Mouse (Mus musculus): ENCODE results near the gene Tecpr2. TPM values are rescaled to one million over a fixed set of nuclear protein-coding genes. Genes with fewer than 3 reads are reported as not detected.

Tecpr2 gene
- polyA plus RNA-seq, 1 experiment from 2014 or later, result 3.4 TPM

GRCm38 (mm10) chr12:110999820-111000219 is 110.8 kb downstream of the Tecpr2 start:
- WGBS (ENCODE audit: insufficient replicate concordance), result 42% methylated on average over 2 of the region's 2 CpGs
- H3K9ac ChIP-seq, result no peak overlapping the region
- H3K4me1 ChIP-seq, result peaks cover 25% of the 10 kb centered on the region
- H3K27ac ChIP-seq, result 0 out of 2 replicates have a peak overlapping the region, but pooled peaks have one; percentile 33
- ATAC-seq, result peak; percentile 80
- H3K36me3 ChIP-seq, result no peaks in the 10 kb centered on the region
- H3K27me3 ChIP-seq (replicated peaks), result no peaks in the 10 kb centered on the region
- H3K4me3 ChIP-seq, result no peak overlapping the region
- no peak overlapping the region for H3K4me2 ChIP-seq
- peaks cover 12% of the 10 kb centered on the region for H3K9me3 ChIP-seq (replicated peaks)

- H3K36me3 ChIP-seq, result no peaks in the 10 kb centered on the region
- ATAC-seq, result no peak
- 89% methylated on average over 7 of the region's 7 CpGs for WGBS (ENCODE audit: insufficient replicate concordance)
- H3K4me2 ChIP-seq, result no peak overlapping the region
- H3K4me3 ChIP-seq, result no peak overlapping the region
- H3K9me3 ChIP-seq (replicated peaks), result peaks cover 12% of the 10 kb centered on the region
- H3K27me3 ChIP-seq (replicated peaks), result no peaks in the 10 kb centered on the region
- no peak overlapping the region for H3K27ac ChIP-seq
- H3K4me1 ChIP-seq, result peaks cover 35% of the 10 kb centered on the region
- H3K9ac ChIP-seq, result no peak overlapping the region
Measured at GRCm38 (mm10) chr12:111000956-111001355, 111.9 kb downstream of the Tecpr2 start.

GRCm38 (mm10) chr12:111004142-111004541 is 115.1 kb downstream of the Tecpr2 start:
- 64% methylated on average over 9 of the region's 9 CpGs for WGBS (ENCODE audit: insufficient replicate concordance)
- Histone ChIP-seq H3K9me3 (replicated peaks) (no peaks in the 10 kb centered on the region), H3K36me3 (no peaks in the 10 kb centered on the region), H3K4me3 (no peak overlapping the region), H3K4me2 (no peak overlapping the region), H3K9ac (no peak overlapping the region), H3K27me3 (replicated peaks) (no peaks in the 10 kb centered on the region), H3K27ac (no peak overlapping the region), H3K4me1 (peaks cover 65% of the 10 kb centered on the region)
- ATAC-seq, result no peak

GRCm38 (mm10) chr12:111005803-111006202 is 116.7 kb downstream of the Tecpr2 start:
- H3K27ac ChIP-seq, result no peak overlapping the region
- no peaks in the 10 kb centered on the region for H3K9me3 ChIP-seq (replicated peaks)
- no peaks in the 10 kb centered on the region for H3K27me3 ChIP-seq (replicated peaks)
- no peak overlapping the region for H3K9ac ChIP-seq
- H3K4me3 ChIP-seq, result no peak overlapping the region
- 83% methylated on average over 6 of the region's 6 CpGs for WGBS (ENCODE audit: insufficient replicate concordance)
- H3K4me2 ChIP-seq, result no peak overlapping the region
- H3K4me1 ChIP-seq, result peaks cover 62% of the 10 kb centered on the region
- no peak for ATAC-seq
- no peaks in the 10 kb centered on the region for H3K36me3 ChIP-seq

GRCm38 (mm10) chr12:111006339-111006738 is 117.3 kb downstream of the Tecpr2 start:
- H3K4me1 ChIP-seq, result peaks cover 66% of the 10 kb centered on the region
- H3K27ac ChIP-seq, result peak overlapping the region; percentile 64; the same call in 1 of the 2 replicates
- no peak for ATAC-seq
- no peak overlapping the region for H3K9ac ChIP-seq
- 72% methylated on average over 5 of the region's 5 CpGs for WGBS (ENCODE audit: insufficient replicate concordance)
- no peaks in the 10 kb centered on the region for H3K9me3 ChIP-seq (replicated peaks)
- H3K36me3 ChIP-seq, result no peaks in the 10 kb centered on the region
- H3K27me3 ChIP-seq (replicated peaks), result no peaks in the 10 kb centered on the region
- no peak overlapping the region for H3K4me2 ChIP-seq
- no peak overlapping the region for H3K4me3 ChIP-seq

GRCm38 (mm10) chr12:111007134-111008103 is 118.4 kb downstream of the Tecpr2 start:
- Histone ChIP-seq H3K4me1 (peaks cover 70% of the 10 kb centered on the region), H3K9ac (peak overlapping the region; percentile 15), H3K9me3 (replicated peaks) (no peaks in the 10 kb centered on the region), H3K27ac (peak overlapping the region; percentile 64), H3K36me3 (no peaks in the 10 kb centered on the region), H3K4me3 (no peak overlapping the region), H3K4me2 (peak overlapping the region; percentile 36), H3K27me3 (replicated peaks) (no peaks in the 10 kb centered on the region)
- 24% methylated on average over 14 of the region's 14 CpGs for WGBS (ENCODE audit: insufficient replicate concordance)
- ATAC-seq, result peak; percentile 63

GRCm38 (mm10) chr12:111008500-111009490 is 119.7 kb downstream of the Tecpr2 start:
- Histone ChIP-seq H3K9me3 (replicated peaks) (no peaks in the 10 kb centered on the region; the same call in 1 of the 2 replicates), H3K27ac (peak overlapping the region; percentile 64), H3K27me3 (replicated peaks) (no peaks in the 10 kb centered on the region), H3K9ac (peak overlapping the region; percentile 12), H3K4me3 (no peak overlapping the region), H3K36me3 (no peaks in the 10 kb centered on the region), H3K4me1 (peaks cover 68% of the 10 kb centered on the region), H3K4me2 (peak overlapping the region; percentile 36)
- 50% methylated on average over 11 of the region's 11 CpGs for WGBS (ENCODE audit: insufficient replicate concordance)
- ATAC-seq, result peak; percentile 34; the same call in 1 of the 2 replicates

- Histone ChIP-seq H3K36me3 (no peaks in the 10 kb centered on the region), H3K27ac (peak overlapping the region; percentile 64), H3K27me3 (replicated peaks) (no peaks in the 10 kb centered on the region), H3K4me1 (peaks cover 61% of the 10 kb centered on the region), H3K4me3 (no peak overlapping the region), H3K9me3 (replicated peaks) (no peaks in the 10 kb centered on the region; the same call in 1 of the 2 replicates), H3K9ac (peak overlapping the region; percentile 33), H3K4me2 (peak overlapping the region; percentile 36)
- ATAC-seq, result peak; percentile 70
- 25% methylated on average over 6 of the region's 6 CpGs for WGBS (ENCODE audit: insufficient replicate concordance)
Measured at GRCm38 (mm10) chr12:111009615-111010257, 120.7 kb downstream of the Tecpr2 start.

GRCm38 (mm10) chr12:111016807-111017206 is 127.7 kb downstream of the Tecpr2 start:
- no peak overlapping the region for H3K4me3 ChIP-seq
- no peak for ATAC-seq
- H3K4me1 ChIP-seq, result peaks cover 8% of the 10 kb centered on the region
- no peak overlapping the region for H3K9ac ChIP-seq
- no peak overlapping the region for H3K4me2 ChIP-seq
- no peaks in the 10 kb centered on the region; the same call in 1 of the 2 replicates for H3K9me3 ChIP-seq (replicated peaks)
- H3K27ac ChIP-seq, result no peak overlapping the region
- 46% methylated on average over 3 of the region's 3 CpGs for WGBS (ENCODE audit: insufficient replicate concordance)
- no peaks in the 10 kb centered on the region for H3K27me3 ChIP-seq (replicated peaks)
- H3K36me3 ChIP-seq, result no peaks in the 10 kb centered on the region

- no peak for ATAC-seq
- no peak overlapping the region for H3K4me2 ChIP-seq
- 89% methylated on average over 11 of the region's 11 CpGs for WGBS (ENCODE audit: insufficient replicate concordance)
- no peaks in the 10 kb centered on the region for H3K27me3 ChIP-seq (replicated peaks)
- no peaks in the 10 kb centered on the region; the same call in 1 of the 2 replicates for H3K9me3 ChIP-seq (replicated peaks)
- no peak overlapping the region for H3K27ac ChIP-seq
- H3K4me3 ChIP-seq, result no peak overlapping the region
- H3K9ac ChIP-seq, result no peak overlapping the region
- H3K36me3 ChIP-seq, result no peaks in the 10 kb centered on the region
- peaks cover 9% of the 10 kb centered on the region for H3K4me1 ChIP-seq
Measured at GRCm38 (mm10) chr12:111018068-111018467, 129.0 kb downstream of the Tecpr2 start.

- 78% methylated on average over 2 of the region's 2 CpGs for WGBS (ENCODE audit: insufficient replicate concordance)
Measured at GRCm38 (mm10) chr12:111019086-111019485, 130.0 kb downstream of the Tecpr2 start.

More at GRCm38 (mm10) chr12:111019086-111019485, 130.0 kb downstream of the Tecpr2 start:
- Histone ChIP-seq H3K9ac (no peak overlapping the region), H3K27ac (no peak overlapping the region), H3K9me3 (replicated peaks) (no peaks in the 10 kb centered on the region), H3K4me1 (peaks cover 9% of the 10 kb centered on the region), H3K4me2 (no peak overlapping the region), H3K27me3 (replicated peaks) (no peaks in the 10 kb centered on the region), H3K4me3 (no peak overlapping the region), H3K36me3 (no peaks in the 10 kb centered on the region)
- no peak for ATAC-seq

All from liver, embryonic 12.5 days (tissue).